Mouse (Mus musculus) skeletal muscle tissue, adult 2 months (tissue): ENCODE data around the gene Rplp1.

Experiments
- DNase-seq: peaks from one replicate; pipeline ENCODE4 v3.0.0-alpha.2; 2012; ENCODE audit warnings: low read depth, low spot score

The Rplp1 gene

DNA sequence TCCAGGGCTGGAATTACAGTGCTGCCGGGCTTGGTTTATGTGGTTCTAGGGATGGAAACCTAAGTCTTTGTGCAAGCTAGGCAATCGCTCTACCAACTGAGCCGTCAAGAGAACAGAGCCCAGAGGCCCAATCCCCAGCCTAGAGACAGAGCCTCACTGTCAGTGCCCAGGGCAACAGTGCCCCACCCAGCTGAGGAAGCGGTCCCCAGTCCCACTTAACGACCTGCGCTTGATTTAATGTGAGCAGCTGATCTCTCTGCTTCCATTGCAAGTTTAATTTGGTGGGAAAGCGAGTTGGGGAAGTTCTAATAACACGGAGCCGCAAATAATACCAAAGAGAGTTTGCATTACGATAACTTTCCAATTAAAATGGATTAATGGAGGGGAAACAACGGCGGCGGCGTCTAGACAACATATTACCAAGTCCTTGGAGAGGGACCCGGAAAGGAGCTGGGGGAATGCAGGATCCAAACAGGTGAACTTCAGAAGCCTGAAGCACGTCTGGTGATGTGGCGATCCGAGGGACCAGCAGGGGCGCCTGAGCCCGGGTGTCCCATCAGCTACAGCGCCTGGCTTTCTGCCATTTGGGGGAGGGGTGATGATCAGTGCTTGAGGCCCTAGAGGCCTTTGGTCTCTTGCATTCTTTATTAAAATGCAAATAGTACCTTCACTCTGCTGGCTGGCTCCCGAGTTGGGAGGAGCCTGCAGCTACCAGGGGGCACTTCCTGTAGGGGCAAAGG lies 36.8 kb downstream of the Rplp1 start:
- DNase-seq = no peak

DNA sequence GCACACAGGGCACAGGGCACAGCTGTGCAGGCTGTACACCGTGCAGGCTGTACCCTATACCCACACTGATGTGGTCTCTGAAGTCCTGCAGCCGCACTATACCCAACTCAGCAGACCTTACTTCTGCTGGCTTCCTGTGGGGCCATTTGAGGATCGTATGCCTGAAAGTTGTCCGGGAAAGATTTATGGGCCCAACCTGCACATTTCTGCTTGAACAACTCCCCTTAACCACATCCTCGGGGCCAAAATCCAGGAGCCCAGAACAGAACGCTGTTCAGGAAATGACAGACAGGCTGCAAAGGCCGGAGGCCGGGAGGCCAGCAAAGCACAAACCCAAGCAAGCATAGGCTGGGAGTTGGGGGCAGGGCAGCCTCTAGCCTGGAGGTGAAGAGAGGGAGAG lies 41.0 kb downstream of the Rplp1 start:
- no peak for DNase-seq

DNA sequence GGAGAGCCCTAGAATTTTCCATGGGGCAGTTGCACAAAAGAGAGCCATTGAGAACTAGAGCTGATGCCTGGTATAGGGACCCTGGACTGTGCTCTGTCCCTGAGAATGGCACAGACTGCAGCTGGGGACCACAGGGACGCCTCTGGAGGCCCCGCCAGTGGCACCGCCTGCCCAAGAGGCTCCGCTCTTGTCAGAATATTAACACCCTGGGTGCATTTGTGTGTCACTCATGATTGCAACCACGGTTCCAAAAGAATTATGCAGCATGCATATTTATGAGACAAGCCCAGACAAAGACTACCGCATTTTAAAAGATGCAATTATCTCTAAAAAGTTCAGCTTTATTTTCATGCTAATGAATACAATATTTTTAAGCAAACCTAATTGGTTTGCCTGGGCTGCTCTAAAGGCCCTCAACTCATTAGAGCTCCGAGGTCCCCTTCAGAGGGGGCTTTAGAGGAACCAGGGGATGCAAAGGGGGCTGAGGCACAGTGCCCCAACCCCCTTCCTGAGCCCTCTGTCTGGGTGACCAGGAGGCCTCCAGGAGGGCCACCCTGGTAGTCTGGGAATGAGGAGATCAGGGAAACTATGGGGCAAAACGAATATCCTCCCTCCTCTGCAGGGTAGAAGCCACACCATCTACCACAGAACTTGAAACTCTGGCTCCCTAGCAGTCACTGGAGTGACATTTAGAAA lies 41.9 kb downstream of the Rplp1 start:
- DNase-seq = no peak

DNA sequence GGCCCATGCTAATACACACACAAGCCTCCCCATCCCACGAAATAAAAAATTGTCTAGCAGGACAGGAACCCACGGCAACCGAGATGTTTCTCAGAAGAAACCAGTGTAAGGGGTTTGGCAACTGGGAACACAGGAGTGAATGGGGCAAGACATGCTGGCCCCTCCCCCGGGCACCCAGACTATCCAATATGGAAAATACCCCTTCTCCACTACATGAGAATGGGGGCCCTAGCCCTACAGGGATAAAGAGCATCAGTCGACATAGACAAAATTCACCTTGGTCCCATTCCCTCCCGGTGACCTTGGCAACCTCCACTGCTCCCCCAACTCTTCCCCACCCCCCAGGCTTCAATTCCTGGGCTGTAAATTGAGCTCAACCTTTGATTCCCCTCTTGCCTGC lies 42.5 kb downstream of the Rplp1 start:
- DNase-seq = no peak

DNA sequence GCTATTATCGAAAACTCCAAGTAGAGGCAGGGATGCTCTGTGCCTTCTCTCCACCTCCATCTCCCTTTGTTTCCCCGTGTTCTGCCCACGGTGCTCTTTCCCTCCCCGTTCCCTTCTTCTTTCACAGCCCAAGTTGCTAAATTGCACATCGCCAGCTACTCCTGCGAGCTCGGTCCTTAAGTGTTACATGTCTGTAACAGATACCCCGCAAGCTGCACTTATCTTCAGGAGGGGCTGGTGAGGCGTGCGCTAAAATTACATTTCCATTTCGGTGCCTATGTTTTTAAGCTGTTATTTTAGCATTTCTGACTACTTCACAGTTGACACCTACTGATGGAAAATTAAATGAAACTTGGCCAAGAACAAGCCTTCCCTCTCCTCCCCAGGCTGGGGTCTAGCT lies 46.7 kb downstream of the Rplp1 start:
- no peak for DNase-seq
